8 mouse cellular contexts compared by ENCODE assay signal in genomic region chr3:75956551-75957302, GRCm38 (mm10). TPM values are rescaled to one million over a fixed set of nuclear protein-coding genes. Genes with fewer than 3 reads are reported as not detected.
DNase-seq lines count a peak whose midpoint lies in the region; ATAC-seq lines count a peak whose summit lies in the region.

Gene Golim4 (minus strand): TSS chr3:75956949.

- peak within 1 kb of the TSS; percentile 83 for H3K27ac ChIP-seq in hindbrain, embryonic 14.5 days

- peak within 1 kb of the TSS; percentile 81 for H3K4me2 ChIP-seq in hindbrain, embryonic 14.5 days (replicated peaks)

- peak; percentile 90 for DNase-seq in R1 (ENCODE audit: low read depth, low spot score)
- peak; percentile 86 to 91 for DNase-seq in cerebellum, postnatal 25 days
- peak; percentile 82 to 87 for DNase-seq in frontal cortex, postnatal 25 days (ENCODE audit: low spot score in 2 of 2)
- peak; percentile 88 for DNase-seq in hindbrain, embryonic 14.5 days (ENCODE audit: low spot score)
- DNase-seq in layer of hippocampus, postnatal 36 days: peak; percentile 93 to 96
- peak; percentile 96 for DNase-seq in lung, postnatal 36 days
- peak; percentile 98 for DNase-seq in retina, postnatal 1 day
- peak; percentile 88 to 96 for DNase-seq in urinary bladder, adult 18-20 months (ENCODE audit: low spot score in 2 of 2)

- H3K36me3 ChIP-seq in hindbrain, embryonic 14.5 days (replicated peaks; ENCODE audit: control insufficient read depth, insufficient read depth): no peaks in the 10 kb centered on the region

- peak; percentile 99 for ATAC-seq in hindbrain, embryonic 14.5 days (ENCODE audit: low FRiP score)

- H3K4me1 ChIP-seq in hindbrain, embryonic 14.5 days (replicated peaks; ENCODE audit: control insufficient read depth, insufficient read depth, low read length): peaks cover 33% of the 10 kb centered on the region

- no peaks in the 10 kb centered on the region for H3K27me3 ChIP-seq in hindbrain, embryonic 14.5 days (ENCODE audit: control insufficient read depth, insufficient read depth, low read length)

- peak within 1 kb of the TSS; percentile 69 for H3K9ac ChIP-seq in hindbrain, embryonic 14.5 days

- H3K4me3 ChIP-seq in hindbrain, embryonic 14.5 days (replicated peaks; ENCODE audit: low read length): peak within 1 kb of the TSS; percentile 80

- WGBS in hindbrain, embryonic 14.5 days: 1% methylated on average over 53 of the region's 53 CpGs

- no peaks in the 10 kb centered on the region for H3K9me3 ChIP-seq in hindbrain, embryonic 14.5 days (ENCODE audit: control insufficient read depth, low read length)

RNA-seq across cellular contexts. Expression of gene Golim4, which starts in this region (rescaled TPM):
- polyA plus RNA-seq in hindbrain, embryonic 14.5 days (2014; fragmentation: Nextera tagmentation; extraction: Ambion mirVana): 19.6 and 20.4 TPM in 2 replicates
- 10 to 100 TPM; 23.5 to 28.5 TPM for total RNA-seq in layer of hippocampus, postnatal 36 days (2021)

Comparison
In these comparisons a context has a peak if more than half of its experiments do, and no peak if none do; other contexts are left out.
1. Peak in every context shown above with its lines: DNase-seq, ATAC-seq, H3K4me3 ChIP-seq and H3K27ac ChIP-seq.